Mouse (Mus musculus) ovary, postnatal 10 days (tissue): ENCODE data around the gene Oip5.
"Not testable (repeated sequence)": the region's sequence is repeated elsewhere in the genome, so short reads cannot be mapped to it uniquely, and the experiment has no call there.

Experiments used
- DNase-seq: peaks from one replicate; pipeline ENCODE4 v3.0.0; 2022; ENCODE audit warnings: low spot score

The Oip5 gene

GRCm38 (mm10) chr2:119618199-119618982 is at the start of gene Oip5, which contains the start of gene Nusap1:
Oip5 (minus strand) TSS chr2:119618469.
Nusap1 (plus strand) TSS chr2:119618298.
- DNase-seq, result peak; percentile 68

GRCm38 (mm10) chr2:119665744-119666143 is 47.5 kb upstream of the Oip5 start:
- not testable (repeated sequence) for DNase-seq

- peak; percentile 73 for DNase-seq
These were observed 44.2 kb upstream of the Oip5 start, which contains the start of gene Ndufaf1 for GRCm38 (mm10) chr2:119662220-119663182. Ndufaf1 (minus strand) TSS chr2:119662827.

- DNase-seq, result no peak
These were observed 26.0 kb upstream of the Oip5 start for GRCm38 (mm10) chr2:119644254-119644653.

- DNase-seq, result no peak
These were observed 23.1 kb upstream of the Oip5 start for GRCm38 (mm10) chr2:119641214-119641912.

- no peak for DNase-seq
These were observed 18.5 kb upstream of the Oip5 start for GRCm38 (mm10) chr2:119636781-119637180.

GRCm38 (mm10) chr2:119621302-119621701 is 3.0 kb upstream of the Oip5 start:
- no peak for DNase-seq

GRCm38 (mm10) chr2:119619002-119619401 is 733 bp upstream of the Oip5 start:
- not testable (repeated sequence) for DNase-seq

GRCm38 (mm10) chr2:119617841-119618198 is 449 bp downstream of the Oip5 start:
- no peak for DNase-seq

GRCm38 (mm10) chr2:119607023-119607422 is 11.2 kb downstream of the Oip5 start:
- no peak for DNase-seq

- no peak for DNase-seq
These were observed 12.8 kb downstream of the Oip5 start for GRCm38 (mm10) chr2:119605361-119605973.

GRCm38 (mm10) chr2:119603909-119604308 is 14.4 kb downstream of the Oip5 start:
- no peak for DNase-seq

GRCm38 (mm10) chr2:119602488-119602887 is 15.8 kb downstream of the Oip5 start:
- DNase-seq, result no peak

- DNase-seq, result not testable (repeated sequence)
These were observed 16.7 kb downstream of the Oip5 start for GRCm38 (mm10) chr2:119601575-119601974.

- DNase-seq, result no peak
These were observed 17.2 kb downstream of the Oip5 start for GRCm38 (mm10) chr2:119601027-119601426.

- DNase-seq, result no peak
These were observed 21.4 kb downstream of the Oip5 start for GRCm38 (mm10) chr2:119596781-119597330.

- no peak for DNase-seq
These were observed 23.0 kb downstream of the Oip5 start for GRCm38 (mm10) chr2:119595308-119595707.

- peak; percentile 88 for DNase-seq
These were observed 23.9 kb downstream of the Oip5 start for GRCm38 (mm10) chr2:119594113-119594981.

- no peak for DNase-seq
These were observed 24.5 kb downstream of the Oip5 start for GRCm38 (mm10) chr2:119593765-119594112.

GRCm38 (mm10) chr2:119591247-119591646 is 27.0 kb downstream of the Oip5 start:
- no peak for DNase-seq
